ENCODE assay signal across 8 mouse cellular contexts in genomic region chr15:81523169-81523871, GRCm38 (mm10). TPM values are rescaled to one million over a fixed set of nuclear protein-coding genes. Genes with fewer than 3 reads are reported as not detected.
DNase-seq lines count a peak whose midpoint lies in the region; ATAC-seq and TF ChIP-seq lines count a peak whose summit lies in the region.

No protein-coding gene starts in this region.

- TF ChIP-seq CTCF in bone marrow macrophage, adult 2 months (IDR thresholded peaks at IDR 0.05; ENCODE audit: low read depth, low read length): no peak
- TF ChIP-seq CTCF in embryonic fibroblast, embryonic 13.5 days (IDR thresholded peaks at IDR 0.05; ENCODE audit: borderline replicate concordance, insufficient read depth, low read length): no peak
- TF ChIP-seq CTCF in liver, adult 2 months (IDR thresholded peaks at IDR 0.05; ENCODE audit: low read depth, low read length): 0 out of 2 replicates have a peak, but pooled peaks have one; percentile 2

- DNase-seq in A20 (ENCODE audit: low read depth, low spot score): peak; percentile 99
- DNase-seq in liver, adult 2 months (ENCODE audit: extremely low read depth, low read depth, low spot score): peak; percentile 74
- DNase-seq in splenic B cell, adult 2 months (ENCODE audit: low read depth, low spot score): peak; percentile 97

- peak overlapping the region; percentile 95 for H3K4me2 ChIP-seq in heart, embryonic 11.5 days
- peak overlapping the region; percentile 97 for H3K4me2 ChIP-seq in kidney, embryonic 16.5 days (replicated peaks; ENCODE audit: low read depth, low read length)
- peak overlapping the region; percentile 95 for H3K4me2 ChIP-seq in myocyte (ENCODE audit: low read depth)

- TF ChIP-seq POLR2A in bone marrow macrophage, adult 2 months (IDR thresholded peaks at IDR 0.05; ENCODE audit: borderline replicate concordance, low read depth, low read length): no peak
- TF ChIP-seq POLR2A in embryonic fibroblast, embryonic 13.5 days (IDR thresholded peaks at IDR 0.05; ENCODE audit: low read depth, low read length): peak; percentile 85
- peak; percentile 68 for TF ChIP-seq POLR2A in liver, adult 2 months (IDR thresholded peaks at IDR 0.05; ENCODE audit: extremely low read depth, insufficient read depth, low read length)
- peak; percentile 64 for TF ChIP-seq POLR2A in myocyte (IDR thresholded peaks at IDR 0.05; ENCODE audit: insufficient read length, low read depth)

- no peaks in the 10 kb centered on the region for H3K79me2 ChIP-seq in liver, adult 2 months (ENCODE audit: control insufficient read depth, insufficient read depth, low read length)
- H3K79me2 ChIP-seq in myocyte (ENCODE audit: control insufficient read depth, insufficient read depth): no peaks in the 10 kb centered on the region

- peak; percentile 93 for ATAC-seq in heart, embryonic 11.5 days (replicated peaks; ENCODE audit: insufficient number of reproducible peaks, low FRiP score, low TSS enrichment)
- peak; percentile 96 for ATAC-seq in kidney, embryonic 16.5 days (ENCODE audit: low FRiP score, low TSS enrichment)

- H3K4me3 ChIP-seq in bone marrow macrophage, adult 2 months (ENCODE audit: insufficient read depth, low read length): peak overlapping the region; percentile 87
- peak overlapping the region; percentile 55 for H3K4me3 ChIP-seq in embryonic fibroblast, embryonic 13.5 days (ENCODE audit: insufficient read depth, low read length)
- H3K4me3 ChIP-seq in heart, embryonic 11.5 days (ENCODE audit: low read depth, low read length): peak overlapping the region; percentile 72
- H3K4me3 ChIP-seq in kidney, embryonic 16.5 days (ENCODE audit: low read length): peak overlapping the region; percentile 69
- H3K4me3 ChIP-seq in liver, adult 2 months (ENCODE audit: insufficient read depth, low read depth, low read length): peak overlapping the region; percentile 65
- H3K4me3 ChIP-seq in myocyte: peak overlapping the region; percentile 47

- H3K36me3 ChIP-seq in heart, embryonic 11.5 days (ENCODE audit: control insufficient read depth, insufficient read depth, low read length): no peaks in the 10 kb centered on the region
- H3K36me3 ChIP-seq in kidney, embryonic 16.5 days (ENCODE audit: insufficient read depth, low read length): no peaks in the 10 kb centered on the region
- H3K36me3 ChIP-seq in liver, adult 2 months (ENCODE audit: control insufficient read depth, insufficient read depth, low read length): no peaks in the 10 kb centered on the region
- H3K36me3 ChIP-seq in myocyte (ENCODE audit: control insufficient read depth, insufficient read depth): no peaks in the 10 kb centered on the region
- no peaks in the 10 kb centered on the region for H3K36me3 ChIP-seq in splenic B cell, adult 2 months (ENCODE audit: control insufficient read depth, insufficient read depth, low read length, poor library complexity, severe bottlenecking)

- H3K9me3 ChIP-seq in heart, embryonic 11.5 days (replicated peaks; ENCODE audit: control insufficient read depth, low read length): no peaks in the 10 kb centered on the region
- H3K9me3 ChIP-seq in kidney, embryonic 16.5 days (ENCODE audit: low read length): no peaks in the 10 kb centered on the region

- WGBS in heart, embryonic 11.5 days (ENCODE audit: insufficient replicate concordance): under 1% methylated on average over 41 of the region's 41 CpGs
- under 1% methylated on average over 41 of the region's 41 CpGs for WGBS in kidney, embryonic 16.5 days
- WGBS in liver, adult 2 months: under 1% methylated on average over 41 of the region's 41 CpGs

- peak overlapping the region; percentile 16 for H3ac ChIP-seq in myocyte (ENCODE audit: control insufficient read depth, insufficient read length)

- H3K9ac ChIP-seq in heart, embryonic 11.5 days (ENCODE audit: low read depth, low read length): peak overlapping the region; percentile 88
- H3K9ac ChIP-seq in kidney, embryonic 16.5 days (replicated peaks; ENCODE audit: low read length): peak overlapping the region; percentile 75
- H3K9ac ChIP-seq in liver, adult 2 months (ENCODE audit: low read depth, low read length): peak overlapping the region; percentile 59

- H3K27me3 ChIP-seq in heart, embryonic 11.5 days (ENCODE audit: control insufficient read depth, insufficient read depth, low read length): no peaks in the 10 kb centered on the region
- H3K27me3 ChIP-seq in kidney, embryonic 16.5 days (ENCODE audit: insufficient read depth, low read length): no peaks in the 10 kb centered on the region
- no peaks in the 10 kb centered on the region for H3K27me3 ChIP-seq in liver, adult 2 months (ENCODE audit: control insufficient read depth, insufficient read depth, low read length)
- no peaks in the 10 kb centered on the region for H3K27me3 ChIP-seq in myocyte (ENCODE audit: control insufficient read depth, insufficient read depth, insufficient read length)
- no peaks in the 10 kb centered on the region for H3K27me3 ChIP-seq in splenic B cell, adult 2 months (ENCODE audit: control insufficient read depth, insufficient read depth, low read length, poor library complexity, severe bottlenecking)

- peak overlapping the region; percentile 99 for H3K27ac ChIP-seq in bone marrow macrophage, adult 2 months (ENCODE audit: insufficient read depth, low read depth, low read length)
- peak overlapping the region; percentile 87 for H3K27ac ChIP-seq in embryonic fibroblast, embryonic 13.5 days (ENCODE audit: insufficient read depth, low read length)
- peak overlapping the region; percentile 97 for H3K27ac ChIP-seq in heart, embryonic 11.5 days (ENCODE audit: low read depth, low read length)
- peak overlapping the region; percentile 95 for H3K27ac ChIP-seq in kidney, embryonic 16.5 days (ENCODE audit: low read length)
- peak overlapping the region; percentile 67 for H3K27ac ChIP-seq in liver, adult 2 months (replicated peaks; ENCODE audit: insufficient read depth, low read depth, low read length)

- H3K4me1 ChIP-seq in bone marrow macrophage, adult 2 months (ENCODE audit: control insufficient read depth, insufficient read depth, low read length): peaks cover 13% of the 10 kb centered on the region
- H3K4me1 ChIP-seq in embryonic fibroblast, embryonic 13.5 days (ENCODE audit: control insufficient read depth, insufficient read depth, low read length): no peaks in the 10 kb centered on the region
- H3K4me1 ChIP-seq in heart, embryonic 11.5 days (ENCODE audit: control insufficient read depth, insufficient read depth, low read length): no peaks in the 10 kb centered on the region
- no peaks in the 10 kb centered on the region; the same call in 1 of the 2 replicates for H3K4me1 ChIP-seq in kidney, embryonic 16.5 days (ENCODE audit: insufficient read depth, low read length)
- peaks cover 2% of the 10 kb centered on the region; the same call in 1 of the 2 replicates for H3K4me1 ChIP-seq in liver, adult 2 months (ENCODE audit: control insufficient read depth, insufficient read depth, low read length)

TF ChIP-seq in myocyte, 11 proteins besides CTCF, POLR2A, EP300 and RAD21:
- peak in 1 of 3 experiments; percentile 54 for TF ChIP-seq MYOG (IDR thresholded peaks at IDR 0.05; ENCODE audit: control insufficient read depth in 1 of 3, insufficient read depth in 1 of 3, insufficient read length in 2 of 3, low read depth in 2 of 3)
- peak; percentile 58 for TF ChIP-seq POLR2AphosphoS2 (IDR thresholded peaks at IDR 0.05; ENCODE audit: insufficient read length, low read depth)
- TF ChIP-seq USF1 (IDR thresholded peaks at IDR 0.05; ENCODE audit: low read depth): peak; percentile 94
- no peak for TF ChIP-seq TCF3 (IDR thresholded peaks at IDR 0.05; ENCODE audit: insufficient read length, low read depth)
- peak; percentile 58 for TF ChIP-seq MAX (IDR thresholded peaks at IDR 0.05; ENCODE audit: low read depth)
- peak; percentile 69 for TF ChIP-seq CEBPB (IDR thresholded peaks at IDR 0.05; ENCODE audit: insufficient read depth, poor library complexity, severe bottlenecking)
- no peak for TF ChIP-seq TCF12 (IDR thresholded peaks at IDR 0.05; ENCODE audit: insufficient read depth, poor library complexity, severe bottlenecking)

RNA-seq across cellular contexts. Expression of gene Rbx1, which starts 57.2 kb away (rescaled TPM):
- 113 and 142 TPM in 2 replicates for polyA plus RNA-seq in bone marrow macrophage, adult 2 months (2012; ENCODE audit: insufficient read depth, insufficient read length, missing spikeins)
- 129 and 132 TPM in 2 replicates for polyA plus RNA-seq in embryonic fibroblast, embryonic 13.5 days (2011; ENCODE audit: insufficient read length, low read depth, missing spikeins)
- 397 and 442 TPM in 2 replicates for polyA plus RNA-seq in heart, embryonic 11.5 days (2014; fragmentation: Nextera tagmentation; extraction: Ambion mirVana)
- 423 and 428 TPM in 2 replicates for polyA plus RNA-seq in kidney, embryonic 16.5 days (2015; fragmentation: Nextera tagmentation; extraction: Ambion mirVana)
- 45.5 and 59.3 TPM in 2 replicates for total RNA-seq in liver, adult 2 months (2014; rRNA removed)
- polyA plus RNA-seq in liver, adult 2 months (2012; rRNA removed): 52.3 and 55.4 TPM in 2 replicates
- polyA plus RNA-seq in myocyte (2012; fragmentation: generic; extraction: Trizol): 326 TPM

Comparison
In these comparisons a context has a peak if more than half of its experiments do, and no peak if none do; other contexts are left out.
1. Peak in every context shown above with its lines: DNase-seq, ATAC-seq, H3K4me3 ChIP-seq and H3K27ac ChIP-seq.